Mouse (Mus musculus): ENCODE measurements around the gene Bag1. TPM values are rescaled to one million over a fixed set of nuclear protein-coding genes. Genes with fewer than 3 reads are reported as not detected.

Bag1 gene
- total RNA-seq, 2 experiments from 2014 or later, result 260 to 269 TPM

DNA sequence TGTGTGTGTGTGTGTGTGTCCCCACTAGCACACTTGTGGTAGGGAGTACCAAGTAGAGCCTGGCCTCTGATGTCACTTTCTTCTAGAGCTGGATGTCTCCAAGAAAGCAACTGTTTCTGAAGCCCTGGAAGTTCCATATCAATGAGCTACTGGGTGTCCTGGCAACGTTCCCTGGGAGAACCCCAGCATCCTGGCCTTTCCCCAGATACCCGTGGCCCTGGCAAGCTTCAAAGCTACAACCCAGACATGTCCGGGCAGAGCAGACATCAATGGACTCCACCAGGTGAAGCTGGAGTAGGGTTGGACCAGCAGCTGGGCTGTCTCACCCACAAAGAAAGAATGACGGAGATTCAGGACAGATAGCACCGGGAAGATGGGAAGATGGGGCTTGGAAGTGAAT is 56.9 kb downstream of the Bag1 start:
- intact Hi-C loops (cut with DNase I), result no loop called here
- no peak for DNase-seq

DNA sequence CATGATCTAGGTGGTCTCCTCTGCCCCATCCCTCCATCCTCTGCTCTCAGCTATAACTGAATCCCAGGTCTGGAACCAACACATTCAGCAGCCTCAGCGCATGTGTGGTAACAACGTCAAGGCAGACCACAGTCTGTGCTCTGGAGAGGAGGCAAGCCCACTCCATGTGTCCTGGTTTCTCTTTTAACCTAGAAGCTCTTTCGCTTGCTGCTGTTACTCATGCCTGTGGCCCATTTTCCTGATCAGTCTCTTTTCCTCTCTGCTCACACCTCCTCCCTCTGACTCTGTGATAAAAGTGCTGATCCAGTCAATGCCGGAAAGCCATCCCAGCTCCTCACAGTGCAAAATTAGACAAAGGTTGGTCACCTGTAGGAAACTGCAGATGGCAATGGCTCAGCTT is 58.1 kb downstream of the Bag1 start:
- no peak for DNase-seq
- intact Hi-C loops (cut with DNase I), result no loop called here

DNA sequence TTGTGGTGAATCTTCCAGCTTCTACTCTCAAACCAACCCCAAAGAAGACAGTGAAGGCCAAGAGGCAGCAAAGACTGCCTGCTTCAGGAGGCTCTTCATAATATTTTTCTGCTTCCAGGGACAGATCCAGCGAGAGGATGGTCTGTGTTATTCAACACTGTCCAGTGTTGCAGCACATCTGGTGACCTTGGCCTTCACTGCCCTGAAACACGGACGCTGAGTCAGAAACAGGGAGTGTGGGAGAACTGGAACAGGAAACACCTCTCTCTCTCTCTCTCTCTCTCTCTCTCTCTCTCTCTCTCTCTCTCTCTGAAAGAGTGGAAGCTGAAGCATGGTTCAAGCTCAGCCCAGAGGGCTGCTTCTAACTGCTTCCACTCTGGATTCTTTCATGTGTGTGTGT is 58.8 kb downstream of the Bag1 start:
- intact Hi-C loops (cut with DNase I), result no loop called here
- DNase-seq, result no peak

DNA sequence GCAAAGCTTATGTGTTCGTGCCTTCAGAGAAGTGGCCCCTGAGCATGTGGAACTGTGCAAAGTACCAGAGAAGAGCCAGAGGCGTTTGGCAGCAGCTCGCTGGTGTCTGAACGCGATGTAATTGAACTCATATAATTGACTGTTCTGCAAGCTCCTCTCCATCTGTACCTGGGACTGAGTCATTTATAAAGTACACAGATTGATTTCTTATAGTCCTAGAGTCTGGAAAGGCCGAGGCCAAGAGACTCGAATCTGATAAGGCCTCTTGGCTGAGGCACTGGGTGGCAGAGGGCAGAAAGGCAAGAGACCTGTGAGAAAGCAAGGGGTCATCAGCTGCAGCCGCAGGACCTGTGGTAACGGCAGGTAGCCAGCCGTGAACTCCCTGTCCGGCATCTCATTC is 59.3 kb downstream of the Bag1 start:
- intact Hi-C loops (cut with DNase I), result no loop called here
- no peak for DNase-seq

Small RNA genes within 50 kb of the gene (microRNA-seq; reads per million reads assigned to microRNA genes)
- 0.72 to 2.0 reads per million in 2 experiments for gene Mir3094 (ENCODE audit: borderline number of aligned reads in 2 of 2)

Other genes with a start within 250 kb of the Bag1 start
- gene Aptx, start 245.1 kb downstream of the Bag1 start, total RNA-seq (2021), result 10 to 100 TPM; 14.2 to 15.8 TPM
- gene Dnaja1, start 226.1 kb downstream of the Bag1 start, total RNA-seq (2021), result 10 to 100 TPM; 78.1 to 79.8 TPM
- gene Smu1, start 190.4 kb downstream of the Bag1 start, total RNA-seq (2021), result 10 to 100 TPM; 30.9 to 33.5 TPM
- 10 to 100 TPM; 62.1 to 69.1 TPM for gene B4galt1, start 94.3 kb downstream of the Bag1 start, total RNA-seq (2021)
- gene Spink4, start 28.2 kb downstream of the Bag1 start, total RNA-seq (2021), result not detected
- 10 to 100 TPM; 39.2 to 40.1 TPM for gene Chmp5, start 113 bp upstream of the Bag1 start, total RNA-seq (2021)
- 10 to 100 TPM; 20.9 to 22.8 TPM for gene Nfx1, start 22.6 kb upstream of the Bag1 start, total RNA-seq (2021)
- 10 to 100 TPM; 30.2 to 49.0 TPM for gene Aqp7, start 99.8 kb upstream of the Bag1 start, total RNA-seq (2021)
- not detected for gene Aqp3, start 149.9 kb upstream of the Bag1 start, total RNA-seq (2021)
- gene Nol6, start 176.2 kb upstream of the Bag1 start, total RNA-seq (2021), result 10 to 100 TPM; 14.8 to 15.8 TPM
- 100 to 1,000 TPM; 136 to 137 TPM for gene Ube2r2, start 187.4 kb upstream of the Bag1 start, total RNA-seq (2021)